Mouse (Mus musculus): ENCODE measurements around the gene Rxrb. TPM values are rescaled to one million over a fixed set of nuclear protein-coding genes. Genes with fewer than 3 reads are reported as not detected.
"Not testable (repeated sequence)": the region's sequence is repeated elsewhere in the genome, so short reads cannot be mapped to it uniquely, and the experiment has no call there.

Rxrb gene
- 10 to 100 TPM; 77.8 to 79.2 TPM for total RNA-seq (2021)

DNA sequence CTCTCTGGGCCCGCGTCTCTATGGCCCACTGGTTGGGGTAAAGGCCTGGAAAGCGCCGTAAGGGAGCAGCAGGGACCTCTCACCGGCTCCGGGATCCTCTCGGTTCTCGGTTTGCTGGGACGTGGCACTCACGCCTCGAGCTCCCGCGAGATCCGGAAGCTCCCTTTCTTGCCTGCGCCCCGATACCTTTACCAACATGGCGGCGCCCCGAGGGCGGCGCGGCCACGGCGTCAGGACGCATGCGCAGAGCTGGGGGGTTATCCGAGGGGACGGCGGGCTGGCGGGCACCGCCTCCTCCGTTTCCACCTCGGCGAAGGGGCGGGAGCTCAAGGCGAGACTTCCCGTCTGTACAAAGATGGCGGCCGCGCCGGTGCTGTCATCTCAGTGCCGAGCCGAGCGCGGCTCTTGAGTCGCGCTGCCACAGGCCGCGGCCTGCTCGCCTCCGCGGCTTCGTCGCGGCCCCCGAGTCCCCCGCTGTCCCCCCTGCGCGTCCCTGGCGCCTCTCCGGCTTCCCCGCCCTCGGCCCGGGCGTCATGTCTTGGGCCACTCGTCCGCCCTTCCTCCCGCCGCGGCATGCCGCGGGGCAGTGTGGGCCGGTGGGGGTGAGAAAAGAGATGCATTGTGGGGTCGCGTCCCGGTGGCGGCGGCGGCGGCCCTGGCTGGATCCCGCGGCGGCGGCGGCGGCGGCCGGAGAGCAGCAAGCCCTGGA is at the start of gene Rxrb, which contains the start of gene Slc39a7:
Gene Rxrb (plus strand): TSS at position 348 of the 709 bp plus-strand sequence.
Gene Slc39a7 (minus strand): TSS at position 218 of the 709 bp plus-strand sequence.
- DNase-seq = peak; percentile 98 to 99

DNA sequence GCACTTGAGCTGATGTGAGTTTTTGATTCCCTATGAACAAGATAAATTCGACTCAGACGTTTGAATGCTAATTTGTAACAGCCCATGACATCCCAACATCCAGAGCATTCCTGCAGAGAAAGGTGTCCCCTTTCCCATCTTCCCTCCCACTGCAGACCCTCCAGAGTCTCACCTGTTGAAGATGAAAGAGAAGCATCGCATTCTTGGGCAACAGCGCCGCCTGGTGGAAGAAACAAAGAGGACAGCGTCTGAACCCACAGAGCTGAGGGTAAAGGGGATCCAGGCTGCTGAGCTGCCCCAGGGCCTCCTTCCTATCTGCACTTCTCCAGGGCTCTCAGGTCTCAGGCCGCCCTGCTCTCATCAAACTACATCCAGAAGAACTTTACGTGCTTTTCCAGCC is 49.5 kb upstream of the Rxrb start:
- DNase-seq = not testable (repeated sequence)

DNA sequence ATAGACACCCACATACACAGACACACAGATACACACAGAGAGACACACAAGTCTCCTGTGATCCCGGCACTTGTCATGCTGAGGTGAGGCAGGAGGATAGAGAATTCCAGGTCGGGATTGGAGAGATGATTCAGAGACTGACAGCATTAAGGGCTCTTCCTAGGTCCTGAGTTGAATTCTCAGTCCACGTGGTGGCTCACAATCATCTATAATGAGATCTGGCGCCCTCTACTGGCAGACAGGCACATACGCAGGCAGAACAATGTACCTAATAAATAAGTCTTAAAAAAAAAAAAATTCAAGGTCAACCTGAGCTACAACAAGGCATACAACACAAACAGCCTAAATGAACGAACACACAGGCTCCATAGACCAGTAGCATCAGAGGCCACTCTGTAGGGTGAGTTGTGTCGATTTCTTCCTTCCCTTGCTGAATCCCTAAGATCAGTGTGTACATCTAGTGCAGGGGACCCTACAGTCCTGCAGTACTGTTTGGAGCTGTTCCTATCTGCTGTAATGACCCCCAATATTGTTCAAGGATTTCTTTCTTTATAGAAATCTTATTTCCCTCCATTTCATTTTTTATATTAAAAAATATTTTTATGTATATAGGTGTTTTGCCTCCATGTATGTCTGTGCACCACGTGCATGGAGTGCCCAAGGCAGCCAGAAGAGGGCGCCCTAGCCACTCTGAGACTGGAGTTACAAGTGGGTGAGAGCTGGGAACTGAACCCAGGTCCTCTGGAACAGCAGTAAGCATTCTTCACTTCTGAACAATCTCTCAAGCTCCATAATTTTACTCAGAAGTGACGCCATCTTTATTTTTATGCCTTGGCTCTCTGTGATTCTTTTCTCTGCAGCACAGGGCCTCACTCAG is 39.6 kb upstream of the Rxrb start:
- DNase-seq = no peak

DNA sequence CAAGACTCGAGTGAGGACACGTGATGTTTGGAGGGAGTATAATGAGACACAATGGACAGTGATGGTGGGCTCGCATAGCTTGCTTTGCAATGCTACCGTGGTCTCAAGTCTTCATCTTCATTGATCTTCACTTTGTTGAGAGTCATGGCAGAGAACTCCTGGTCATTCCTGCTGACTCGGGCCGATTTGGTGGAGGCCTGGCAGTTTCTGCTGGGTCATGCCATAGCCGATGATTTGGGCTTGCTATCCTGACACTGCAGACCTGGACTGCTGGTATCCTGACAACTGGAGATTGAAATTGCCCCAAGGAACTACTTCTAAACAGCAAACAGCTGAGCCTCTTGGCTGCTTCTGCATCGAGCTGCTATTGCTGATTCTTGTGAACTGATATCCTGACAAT is 36.7 kb upstream of the Rxrb start:
- DNase-seq = no peak

DNA sequence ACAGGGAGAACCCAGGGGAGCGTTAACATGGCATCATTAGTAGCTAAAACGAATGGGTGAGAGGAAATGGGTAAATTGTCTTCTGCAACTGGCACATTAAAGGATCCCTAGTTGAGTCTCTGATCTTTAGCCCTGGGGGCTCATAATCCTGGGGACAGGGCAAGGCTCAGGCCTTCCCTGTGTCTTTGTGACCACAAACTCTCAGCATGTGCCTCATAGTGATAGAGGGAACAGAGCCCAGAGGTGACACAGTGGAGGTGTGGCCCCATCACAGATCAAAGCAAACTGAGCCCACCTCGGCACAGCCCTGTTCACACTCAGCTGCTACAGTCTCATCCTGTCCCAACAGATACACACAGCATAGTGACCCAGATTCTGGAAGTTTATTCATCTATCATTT is 36.0 kb upstream of the Rxrb start:
- DNase-seq = no peak

DNA sequence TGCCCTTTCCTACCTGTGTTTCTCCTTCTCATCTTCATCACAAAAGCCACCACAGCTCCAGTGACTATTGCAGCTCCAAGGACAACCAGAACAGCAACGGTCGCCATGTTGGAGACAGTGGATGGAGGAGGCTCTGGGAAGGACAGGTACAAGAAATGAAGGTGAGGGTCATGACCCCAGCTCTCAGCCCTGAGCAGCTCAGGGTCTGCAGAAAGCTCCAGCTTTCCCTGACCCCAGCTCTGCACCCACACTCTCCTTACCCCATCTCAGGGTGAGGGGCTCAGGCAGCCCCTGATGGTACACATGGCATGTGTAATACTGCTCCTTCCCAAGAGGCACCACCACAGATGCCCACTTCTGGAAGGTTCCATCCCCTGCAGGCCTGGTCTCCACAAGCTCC is 34.6 kb upstream of the Rxrb start:
- not testable (repeated sequence) for DNase-seq

DNA sequence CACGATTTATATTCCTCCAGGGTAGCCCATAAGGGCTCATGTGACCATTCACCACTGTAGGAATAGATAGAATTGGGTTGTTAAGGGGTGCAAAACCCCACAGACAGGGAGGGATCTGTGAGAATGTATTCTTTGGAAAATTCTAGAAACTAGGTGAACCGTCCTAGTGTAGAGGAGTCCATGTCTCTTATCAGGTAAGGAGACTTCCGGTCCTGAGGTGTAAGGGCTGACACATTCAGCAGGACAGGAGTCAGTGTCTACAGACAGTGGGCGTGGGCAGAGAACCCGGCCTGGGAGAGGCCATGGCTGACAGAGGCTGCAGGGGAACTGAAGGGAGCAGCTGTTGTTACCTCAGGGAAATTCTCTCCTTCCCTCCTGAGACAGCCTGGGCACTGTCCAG is 32.9 kb upstream of the Rxrb start:
- DNase-seq = not testable (repeated sequence)

DNA sequence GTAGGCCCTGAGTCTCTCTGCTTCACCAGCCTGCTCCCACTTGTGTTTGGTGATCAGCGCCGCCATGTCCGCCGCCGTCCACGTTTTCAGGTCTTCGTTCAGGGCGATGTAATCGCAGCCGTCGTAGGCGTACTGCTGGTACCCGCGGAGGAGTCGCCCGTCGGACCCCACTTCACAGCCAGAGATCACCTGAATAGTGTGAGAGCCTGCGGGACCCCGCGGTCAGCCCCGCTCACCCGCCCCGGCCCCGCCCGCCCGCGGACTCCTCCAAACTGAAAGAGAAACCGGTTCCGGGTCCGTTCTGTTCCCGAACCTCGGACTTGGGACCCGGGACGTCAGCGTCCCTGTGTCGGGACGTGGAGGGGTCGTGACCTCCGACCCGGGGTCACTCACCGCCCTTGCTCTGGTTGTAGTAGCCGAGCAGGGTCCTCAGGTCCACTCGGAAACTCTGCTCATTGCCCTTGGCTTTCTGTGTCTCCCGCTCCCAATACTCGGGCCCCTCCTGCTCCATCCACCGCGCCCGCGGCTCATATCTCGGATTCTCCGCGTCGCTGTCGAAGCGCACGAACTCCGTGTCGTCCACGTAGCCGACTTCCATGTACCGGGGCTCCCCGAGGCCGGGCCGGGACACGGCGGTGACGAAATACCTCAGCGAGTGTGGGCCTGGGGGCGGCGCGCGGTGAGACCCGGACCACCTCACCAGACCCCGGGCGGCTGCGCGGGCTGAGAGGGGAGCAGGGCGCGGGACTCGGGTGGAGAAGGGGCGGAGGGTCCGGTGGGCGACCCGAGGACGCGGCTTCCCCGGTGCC is 32.1 kb upstream of the Rxrb start:
- DNase-seq = no peak

DNA sequence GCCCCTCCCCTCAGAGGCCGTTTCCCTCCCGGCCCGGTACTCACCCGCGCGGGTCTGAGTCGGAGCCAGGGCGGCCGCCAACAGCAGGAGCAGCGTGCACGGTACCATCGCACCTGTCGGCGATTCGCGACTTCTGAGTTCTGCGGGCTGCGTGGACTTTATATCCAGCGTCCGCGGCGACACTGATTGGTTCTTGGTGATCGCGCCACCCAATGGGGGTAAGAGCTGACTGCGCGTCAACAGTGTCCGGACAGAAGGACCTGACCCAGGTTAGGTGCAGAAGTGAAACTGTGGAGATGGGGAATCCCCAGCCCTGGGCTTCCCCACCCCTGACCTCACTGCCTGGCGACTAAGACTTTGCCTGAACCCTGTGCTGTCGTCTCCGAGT is 31.5 kb upstream of the Rxrb start, which contains the start of gene H2-K1:
Gene H2-K1 (minus strand): TSS at position 198 of the 388 bp plus-strand sequence.
- peak; percentile 43 to 54 for DNase-seq

DNA sequence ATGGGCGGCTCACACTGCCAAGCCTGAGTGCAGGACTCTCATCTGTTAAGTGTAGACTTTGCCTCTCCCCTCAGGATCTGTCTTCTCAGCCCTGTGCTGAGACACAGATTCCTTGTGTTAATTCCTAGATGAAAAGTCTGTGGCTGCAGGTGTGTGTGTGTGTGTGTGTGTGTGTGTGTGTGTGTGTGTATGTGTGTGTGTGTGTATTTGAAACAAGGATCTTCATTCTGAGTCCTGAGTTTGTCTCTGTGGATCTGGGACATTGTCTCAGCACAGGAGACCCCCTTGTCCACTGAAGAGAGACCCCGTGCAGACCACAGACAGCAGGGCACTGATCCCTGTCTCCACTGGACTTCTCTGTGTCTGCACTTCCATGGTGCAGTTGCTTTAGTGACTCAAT is 30.8 kb upstream of the Rxrb start:
- not testable (repeated sequence) for DNase-seq

DNA sequence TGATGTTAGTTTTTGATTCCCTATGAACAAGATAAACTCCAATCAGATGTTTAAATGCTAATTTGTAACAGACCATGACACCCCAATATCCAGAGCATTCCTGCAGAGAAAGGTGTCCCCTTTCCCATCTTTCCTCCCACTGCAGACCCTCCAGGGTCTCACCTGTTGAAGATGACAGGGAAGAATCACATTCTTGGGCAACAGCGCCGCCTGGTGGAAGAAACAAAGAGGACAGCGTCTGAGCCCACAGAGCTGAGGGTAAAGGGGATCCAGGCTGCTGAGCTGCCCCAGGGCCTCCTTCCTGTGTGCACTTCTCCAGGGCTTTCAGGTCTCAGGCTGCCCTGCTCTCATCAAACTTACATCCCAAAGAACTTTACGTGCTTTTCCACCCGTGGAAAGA is 28.2 kb upstream of the Rxrb start:
- DNase-seq = no peak

DNA sequence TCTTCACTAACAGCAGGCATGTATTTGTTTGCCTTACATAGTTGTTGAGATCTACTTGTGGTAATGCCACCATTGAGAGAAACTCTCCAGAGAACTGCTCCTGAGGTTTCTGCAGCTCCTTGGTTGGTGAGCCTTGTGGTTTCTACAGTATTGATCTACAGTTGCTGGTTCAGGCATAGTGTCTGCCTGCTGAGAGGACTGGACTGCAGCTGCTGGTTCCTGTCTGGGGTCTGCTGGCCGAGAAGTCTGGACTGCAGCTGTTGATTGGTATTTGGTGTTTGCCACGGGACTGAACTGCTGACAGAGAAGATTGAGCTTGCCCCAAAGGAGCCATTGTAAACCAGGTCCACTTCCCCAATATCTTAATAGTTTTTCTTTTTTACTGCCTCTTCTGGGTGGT is 25.0 kb upstream of the Rxrb start:
- no peak for DNase-seq

DNA sequence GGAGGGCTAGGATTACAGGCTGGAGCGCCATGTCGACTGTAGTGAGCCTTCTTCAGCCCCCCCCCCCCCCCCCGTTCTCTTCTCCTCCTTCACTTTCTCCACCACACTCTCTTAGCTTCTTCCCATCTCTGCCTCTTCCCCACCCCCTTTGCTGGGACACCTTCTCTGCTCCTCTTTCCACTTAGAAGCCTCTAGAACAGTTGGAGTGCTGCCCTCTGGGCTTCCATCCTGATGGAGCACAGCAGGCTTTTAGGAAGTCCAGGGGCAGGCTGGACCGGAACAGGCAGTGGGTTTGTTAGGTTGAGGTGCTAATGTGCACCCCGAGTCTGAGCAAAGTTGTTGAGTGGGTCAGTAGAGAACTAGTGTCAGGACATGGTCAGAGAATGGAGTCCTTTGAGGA is 21.5 kb upstream of the Rxrb start:
- DNase-seq = no peak

DNA sequence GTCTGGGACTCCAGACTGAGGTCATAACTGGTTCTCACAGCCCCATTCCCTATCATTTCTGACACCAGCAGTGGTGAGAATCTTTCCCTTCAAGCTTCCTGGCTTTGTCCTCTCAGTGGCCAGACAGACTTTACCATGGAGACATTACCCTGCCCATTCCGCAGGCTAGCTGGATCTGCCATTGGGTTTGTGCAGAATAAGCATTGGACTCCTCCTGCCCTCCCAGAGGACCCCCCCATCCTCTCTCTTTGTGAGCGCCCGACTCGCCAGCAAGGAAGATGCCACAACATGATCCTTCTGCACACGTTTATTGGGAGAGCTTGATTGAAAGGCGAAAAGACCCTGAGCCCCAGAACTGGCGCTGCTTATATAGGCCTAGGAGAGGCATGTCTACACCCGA is 18.2 kb upstream of the Rxrb start:
- DNase-seq = no peak

DNA sequence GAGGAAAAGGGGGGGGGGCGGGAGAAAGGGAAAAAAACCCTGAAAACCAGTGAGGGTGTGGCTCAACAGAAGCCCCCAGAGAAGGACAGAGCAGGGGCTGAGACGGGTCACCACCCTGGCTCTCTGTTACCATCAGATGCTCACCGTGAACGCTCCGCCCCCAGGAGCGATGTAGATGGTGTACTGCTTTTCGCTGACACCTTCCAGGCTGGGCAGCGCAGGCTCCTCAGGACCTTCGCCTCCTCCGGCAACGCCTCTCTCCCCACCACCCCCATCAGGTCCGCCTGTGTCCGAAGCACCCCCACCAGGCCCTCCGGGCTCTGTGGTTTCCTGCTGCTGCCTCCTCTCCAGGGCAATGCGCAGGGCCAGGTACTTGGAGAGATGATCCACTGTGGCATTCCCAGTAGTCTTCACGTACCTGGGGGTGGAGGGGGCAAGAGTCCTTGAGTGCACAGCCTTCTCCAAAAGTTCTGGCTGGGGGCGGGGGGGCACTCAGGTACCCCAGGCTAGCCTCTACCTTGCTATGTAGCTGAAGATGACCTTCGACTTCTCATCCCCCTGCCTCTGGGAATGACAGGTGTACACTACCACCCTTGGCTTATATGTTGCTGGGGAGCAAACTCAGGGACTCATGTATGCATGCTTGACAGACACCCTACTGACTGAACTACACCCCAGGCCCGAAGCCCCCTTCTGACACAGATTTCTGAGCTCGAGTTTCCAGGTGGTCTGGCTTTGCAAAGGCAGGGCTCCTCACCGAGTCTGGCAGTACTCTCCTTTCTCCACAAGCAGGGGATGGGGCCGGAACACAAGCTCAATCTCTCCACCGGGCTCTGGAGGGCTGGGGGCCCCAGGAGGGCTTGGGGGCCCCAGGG is 9.8 kb upstream of the Rxrb start:
- no peak for DNase-seq

DNA sequence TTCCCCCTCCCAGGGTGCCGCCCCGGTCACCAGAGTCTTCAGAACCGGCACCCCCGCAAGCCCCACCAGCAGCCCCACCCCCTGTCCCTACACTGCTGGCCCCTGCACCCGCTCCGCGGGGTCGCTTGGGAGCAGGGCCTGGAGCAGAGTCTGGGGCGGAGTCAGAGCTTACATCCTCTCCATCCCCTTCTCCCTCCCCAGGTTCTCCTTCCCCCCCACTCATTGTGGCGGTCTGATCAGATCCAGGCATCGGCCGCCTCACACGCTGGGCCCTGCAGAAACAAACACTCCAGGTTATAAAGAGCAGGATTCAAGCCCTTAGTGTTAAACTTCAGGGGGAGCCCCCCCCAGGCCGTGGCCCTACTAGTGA is 9.2 kb upstream of the Rxrb start:
- DNase-seq = no peak

DNA sequence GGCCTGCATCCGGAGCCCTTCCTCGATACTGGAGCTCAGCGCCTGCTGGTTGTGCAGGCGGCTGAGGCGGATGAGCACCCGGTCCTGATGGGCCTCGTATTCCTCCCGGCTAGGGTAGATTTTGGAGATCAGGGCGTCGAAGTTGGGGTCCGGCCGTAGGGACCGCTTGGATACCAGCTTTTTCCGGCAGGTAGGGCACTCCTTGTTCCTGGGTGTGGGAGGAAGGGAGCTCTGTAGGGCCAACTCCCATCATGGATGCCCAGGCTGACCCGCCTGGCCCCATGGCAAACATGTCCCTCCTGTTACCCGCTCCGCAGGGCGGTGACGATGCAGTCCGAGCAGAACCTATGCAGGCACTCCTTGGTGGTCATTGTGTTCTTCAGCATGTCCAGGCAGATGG is 8.6 kb upstream of the Rxrb start:
- no peak for DNase-seq

DNA sequence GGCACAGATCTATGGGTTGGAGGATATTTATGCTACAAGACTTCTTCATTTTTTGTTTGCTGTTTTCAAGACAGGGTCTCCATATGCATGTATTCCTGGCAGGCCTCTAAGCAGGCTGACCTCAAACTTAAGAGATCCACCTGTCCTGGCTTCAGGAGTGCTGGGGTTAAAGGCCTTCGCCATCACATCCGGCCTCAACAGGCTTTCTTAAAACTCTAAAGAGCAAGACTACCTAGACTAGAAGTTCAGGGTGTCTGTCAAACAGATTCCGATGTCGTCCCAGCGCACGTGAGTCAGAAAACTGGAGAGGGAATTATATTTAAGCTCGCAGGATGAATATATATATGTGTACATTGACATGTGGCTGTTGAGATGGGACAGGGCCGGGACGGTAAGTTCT is 7.9 kb upstream of the Rxrb start:
- DNase-seq = no peak

DNA sequence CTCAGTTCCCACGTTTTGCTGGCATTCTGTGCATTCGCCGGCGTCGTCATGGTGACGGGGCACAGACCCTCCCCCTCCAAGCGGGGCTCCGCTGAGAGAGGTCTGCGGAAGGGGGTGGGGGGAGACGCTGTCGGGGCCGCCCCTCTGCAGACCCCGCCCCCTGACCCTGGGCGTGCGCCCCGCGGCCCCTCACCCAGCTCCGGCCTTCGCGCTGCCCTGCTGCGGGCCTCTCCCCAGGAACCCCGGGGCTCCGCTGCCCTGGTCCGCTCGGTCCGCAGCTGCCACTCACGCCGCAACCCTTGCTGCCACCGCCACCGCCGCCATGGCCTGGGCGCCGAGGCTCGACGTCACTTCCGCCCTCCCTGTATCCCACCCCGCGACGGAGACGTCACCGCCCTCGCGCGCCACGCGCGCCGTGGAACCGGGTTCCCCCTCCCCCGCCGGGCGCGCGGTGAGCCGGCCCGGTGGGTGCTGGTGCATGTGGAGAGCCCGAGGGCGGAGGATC is 7.2 kb upstream of the Rxrb start, which contains the start of gene Ring1:
Gene Ring1 (minus strand): TSS at position 364 of the 505 bp plus-strand sequence.
- DNase-seq = peak; percentile 91 to 93

DNA sequence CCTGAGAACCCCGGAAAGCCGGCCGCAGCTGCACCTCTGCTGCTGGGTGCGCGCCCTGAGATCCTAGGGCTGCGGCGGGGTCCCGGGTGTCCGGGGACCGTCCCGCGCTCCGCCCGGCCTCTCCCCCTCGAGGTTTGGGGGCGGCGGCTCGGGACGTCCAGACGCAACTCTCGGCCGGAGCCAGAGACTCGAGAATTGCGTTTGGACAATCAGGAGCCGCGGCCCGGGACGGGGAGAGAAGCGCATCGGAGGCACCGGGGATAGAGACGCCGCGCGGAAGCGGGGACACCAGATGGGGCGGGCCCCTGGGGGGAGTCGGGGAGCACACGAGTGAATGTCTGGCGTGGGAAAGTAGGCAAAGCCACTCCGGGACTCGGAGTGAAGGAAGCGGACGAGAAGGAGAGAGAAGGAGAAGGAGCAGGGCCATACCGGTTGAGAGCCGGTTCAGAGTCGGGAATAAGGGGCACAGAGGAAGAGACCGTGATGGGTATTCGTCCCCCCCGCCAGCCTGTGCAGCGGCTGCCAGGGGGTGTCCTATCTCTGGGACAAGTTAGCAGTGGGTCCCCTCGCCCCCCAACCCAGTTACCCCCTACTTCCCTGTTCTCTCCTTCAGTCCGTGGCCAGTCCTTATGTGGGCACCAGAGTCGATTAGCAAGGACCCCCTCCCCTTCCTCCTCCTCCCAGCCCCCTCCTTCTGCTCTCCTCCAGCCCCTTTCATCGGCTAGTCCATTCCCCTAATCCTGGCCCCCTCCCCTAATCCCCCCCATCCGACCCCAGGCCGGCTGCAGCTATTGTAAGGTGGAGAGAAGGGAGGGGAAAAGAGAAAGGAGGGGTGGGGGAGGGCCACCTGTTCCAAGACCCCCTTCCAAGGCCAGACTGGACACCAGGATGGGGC is 6.5 kb upstream of the Rxrb start:
- DNase-seq = no peak

DNA sequence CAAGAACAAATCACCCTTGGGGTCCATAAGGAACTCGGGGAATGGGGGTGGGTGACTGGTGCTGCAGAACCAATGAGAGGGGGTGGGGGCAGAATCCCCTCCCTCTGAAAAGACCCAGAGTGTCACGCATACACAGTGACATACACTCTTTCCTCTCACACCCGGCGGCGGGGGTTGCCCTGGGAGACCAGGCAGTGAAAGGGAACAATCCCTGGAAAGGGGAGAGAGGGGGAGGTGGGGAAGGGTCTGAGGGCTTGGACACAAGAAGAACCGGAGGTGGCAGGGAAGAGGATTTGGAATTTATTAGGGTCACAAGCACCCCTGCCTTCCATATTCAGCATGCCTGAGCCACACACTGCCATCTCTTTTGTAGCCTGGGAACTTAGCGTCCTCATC is 5.9 kb upstream of the Rxrb start:
- no peak for DNase-seq
